In genomic region chr11:104029036-104029664, GRCm38 (mm10) we compare ENCODE assay signal across 13 mouse cellular contexts.
DNase-seq lines count a peak whose midpoint lies in the region; ATAC-seq and TF ChIP-seq lines count a peak whose summit lies in the region.
"Had no signal": no experiment of that assay in that cellular context is flagged by ENCODE, and none has a peak within 500 bp of the region (broad histone marks: within the 10 kb centered on the region; RNA-seq: fewer than 3 reads in every experiment).

No protein-coding gene starts in this region.

- no peaks in the 10 kb centered on the region for H3K36me3 ChIP-seq in hindbrain, embryonic 16.5 days (ENCODE audit: control insufficient read depth, insufficient read depth, low read length)
- no peaks in the 10 kb centered on the region for H3K36me3 ChIP-seq in hindbrain, embryonic 10.5 days
- H3K36me3 ChIP-seq: liver, embryonic 15.5 days; neural tube, embryonic 12.5 days had no signal

- H3K27me3 ChIP-seq in hindbrain, embryonic 16.5 days (replicated peaks; ENCODE audit: control insufficient read depth, insufficient read depth, low read length): no peaks in the 10 kb centered on the region
- H3K27me3 ChIP-seq in hindbrain, embryonic 10.5 days (ENCODE audit: insufficient read depth, poor library complexity, severe bottlenecking): no peaks in the 10 kb centered on the region
- H3K27me3 ChIP-seq: liver, embryonic 15.5 days; neural tube, embryonic 12.5 days had no signal

- no peak for TF ChIP-seq POLR2A in olfactory bulb, adult 2 months (IDR thresholded peaks at IDR 0.05; ENCODE audit: insufficient read depth, low read depth, low read length)

- peak overlapping the region; percentile 57 for H3K27ac ChIP-seq in olfactory bulb, adult 2 months (ENCODE audit: insufficient read depth, low read depth, low read length)
- H3K27ac ChIP-seq in hindbrain, embryonic 16.5 days (ENCODE audit: low read depth, low read length): no peak overlapping the region
- H3K27ac ChIP-seq in hindbrain, embryonic 10.5 days: no peak overlapping the region
- H3K27ac ChIP-seq: liver, embryonic 15.5 days; neural tube, embryonic 12.5 days had no signal

- peaks cover 38% of the 10 kb centered on the region for H3K4me1 ChIP-seq in olfactory bulb, adult 2 months (ENCODE audit: control insufficient read depth, insufficient read depth, low read length)
- no peaks in the 10 kb centered on the region for H3K4me1 ChIP-seq in hindbrain, embryonic 16.5 days (ENCODE audit: control insufficient read depth, insufficient read depth, low read depth, low read length)
- H3K4me1 ChIP-seq in hindbrain, embryonic 10.5 days (replicated peaks): 0 out of 2 replicates have a peak, but pooled peaks cover 2% of the 10 kb centered on the region
- H3K4me1 ChIP-seq: liver, embryonic 15.5 days; neural tube, embryonic 12.5 days had no signal

- no peak overlapping the region for H3K4me3 ChIP-seq in olfactory bulb, adult 2 months (ENCODE audit: insufficient read depth, low read depth, low read length)
- H3K4me3 ChIP-seq in hindbrain, embryonic 16.5 days (ENCODE audit: low read length): no peak overlapping the region
- no peak overlapping the region for H3K4me3 ChIP-seq in hindbrain, embryonic 10.5 days
- H3K4me3 ChIP-seq: liver, embryonic 15.5 days; neural tube, embryonic 12.5 days had no signal

- no peaks in the 10 kb centered on the region for H3K9me3 ChIP-seq in hindbrain, embryonic 16.5 days (ENCODE audit: control insufficient read depth, low read length)
- H3K9me3 ChIP-seq in hindbrain, embryonic 10.5 days: no peaks in the 10 kb centered on the region
- H3K9me3 ChIP-seq: liver, embryonic 15.5 days; neural tube, embryonic 12.5 days had no signal

- 46% methylated on average over 9 of the region's 9 CpGs for WGBS in olfactory bulb, adult 2 months
- WGBS in hindbrain, embryonic 16.5 days: 84% methylated on average over 9 of the region's 9 CpGs
- 90% methylated on average over 9 of the region's 9 CpGs for WGBS in hindbrain, embryonic 10.5 days

- no peak overlapping the region for H3K4me2 ChIP-seq in hindbrain, embryonic 16.5 days (ENCODE audit: low read length)
- H3K4me2 ChIP-seq: liver, embryonic 15.5 days; neural tube, embryonic 12.5 days had no signal

- no peak for ATAC-seq in hindbrain, embryonic 16.5 days

- H3K9ac ChIP-seq in hindbrain, embryonic 16.5 days (ENCODE audit: low read depth, low read length): no peak overlapping the region
- H3K9ac ChIP-seq: liver, embryonic 15.5 days; neural tube, embryonic 12.5 days had no signal

- DNase-seq in adipocyte (ENCODE audit: low spot score): peak; percentile 31
- DNase-seq in cerebellum, adult 9-11 months: peak; percentile 37
- DNase-seq in layer of hippocampus, adult 9-10 months (ENCODE audit: low spot score): peak; percentile 69
- DNase-seq in retina, embryonic 14.5 days (ENCODE audit: low spot score): no peak
- no peak for DNase-seq in hindbrain, embryonic 10.5 days (ENCODE audit: low spot score)
- DNase-seq: adrenal gland, postnatal 25 days; gastrocnemius, postnatal 36 days; heart, postnatal 4 days; kidney, adult 2 months had no signal

- TF ChIP-seq CTCF in olfactory bulb, adult 2 months (IDR thresholded peaks at IDR 0.05; ENCODE audit: insufficient read depth, low read depth, low read length): no peak

Comparison
In these comparisons a context has a peak if more than half of its experiments do, and no peak if none do; other contexts are left out.
1. DNase-seq: peak in adipocyte (single experiment), cerebellum, adult 9-11 months (single experiment) and layer of hippocampus, adult 9-10 months (single experiment); none in retina, embryonic 14.5 days (single experiment) and hindbrain, embryonic 10.5 days (single experiment).